Mouse (Mus musculus): ENCODE measurements at regions not wholly inside any gene's neighbourhood (a gene's known extent, or its start where the extent isn't known, plus 50 kb on each side); places are given as distances from the start of the nearest gene placed in this dataset.

DNA sequence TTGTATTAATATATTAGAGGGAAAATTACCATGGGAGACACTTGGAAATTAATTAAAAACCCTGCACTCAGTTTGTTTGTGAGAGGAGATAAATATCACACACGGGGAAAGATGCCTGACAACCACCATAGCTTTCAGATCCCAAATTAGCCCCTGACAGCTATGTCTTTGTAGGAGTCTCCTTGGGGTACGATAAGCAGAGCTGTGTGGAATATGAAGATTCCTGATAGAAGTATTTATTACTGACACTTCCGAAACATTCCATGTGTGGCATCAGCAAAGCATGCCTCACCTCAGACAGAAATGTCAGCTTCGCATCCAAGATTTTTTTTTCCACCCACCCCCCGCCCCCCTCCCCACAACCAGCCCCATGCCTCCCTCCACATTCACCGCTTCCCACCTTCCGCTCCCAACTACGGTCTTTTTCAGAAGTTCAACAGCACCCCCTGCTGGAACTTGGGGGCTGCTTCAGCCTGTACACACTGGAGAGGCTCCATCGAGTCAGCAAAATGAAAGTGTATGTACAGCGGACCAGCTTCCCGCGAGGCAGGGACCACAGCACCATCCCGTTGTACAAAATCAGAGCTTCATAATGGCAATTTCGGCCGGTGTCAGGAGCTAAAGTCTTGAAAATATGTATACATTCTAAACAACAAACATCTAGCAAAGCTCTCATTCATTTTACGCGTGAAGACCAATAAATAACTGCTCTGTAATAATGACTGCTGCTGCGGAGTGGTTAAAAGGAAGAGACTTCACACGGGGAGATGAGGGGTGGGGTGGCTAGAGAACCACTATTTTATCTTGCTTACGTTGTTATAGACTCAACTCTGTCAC is 66.7 kb downstream of the Rwdd3 start:
- peak; percentile 84 for DNase-seq (ENCODE audit: low read depth, low spot score)

GRCm38 (mm10) chr3:121102871-121103270 is 68.6 kb downstream of the Rwdd3 start:
- DNase-seq (ENCODE audit: low read depth, low spot score) = no peak

DNA sequence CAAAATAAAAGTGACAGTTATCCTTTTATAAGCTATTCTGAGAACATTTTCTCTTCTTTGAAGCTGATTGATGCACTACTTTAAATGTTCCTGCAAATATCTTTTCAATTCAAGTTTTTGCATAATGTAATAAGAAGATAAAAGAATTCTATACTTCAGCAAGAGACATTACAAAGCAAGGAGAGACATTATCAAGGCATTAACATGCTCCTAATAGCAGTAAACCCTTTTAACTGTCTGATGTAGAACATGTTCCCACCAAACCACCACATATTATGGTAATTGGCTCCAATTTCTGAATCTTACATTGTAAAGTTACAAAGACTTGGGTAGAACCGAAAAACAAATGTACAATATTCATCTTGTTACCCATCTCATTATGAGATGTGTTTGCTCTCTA is 69.4 kb downstream of the Rwdd3 start:
- no peak for DNase-seq (ENCODE audit: low read depth, low spot score)

DNA sequence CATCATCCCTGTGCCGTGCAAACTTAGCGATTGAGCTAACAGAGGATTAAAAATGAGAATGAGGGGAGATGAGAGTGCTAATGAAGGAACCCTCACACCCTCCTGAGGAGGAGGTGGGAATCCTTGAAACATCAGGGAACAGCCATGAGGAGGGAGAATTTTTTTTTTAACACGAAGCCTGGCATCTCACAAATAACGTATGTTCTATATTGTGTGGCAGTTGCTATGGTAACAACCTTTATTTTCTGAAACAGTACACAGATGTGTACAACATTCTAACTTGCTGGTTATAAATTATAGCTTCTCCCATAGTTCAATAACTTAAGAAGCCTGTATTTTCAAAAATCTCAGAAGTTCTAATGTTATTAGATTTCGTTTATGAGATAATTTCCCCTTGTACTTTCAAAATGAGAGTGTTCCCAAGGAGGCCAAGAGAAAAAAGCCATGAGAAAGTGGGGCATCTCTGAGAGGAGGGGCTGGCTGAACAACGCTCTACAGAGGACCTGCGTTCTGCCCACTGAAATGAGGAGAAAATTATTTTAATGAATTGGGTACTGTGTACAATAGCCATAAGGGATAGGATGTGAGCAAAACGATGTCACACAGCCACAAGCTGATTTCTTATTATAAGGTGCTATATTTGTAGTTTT is 71.2 kb downstream of the Rwdd3 start:
- no peak for DNase-seq (ENCODE audit: low read depth, low spot score)

- no peak for DNase-seq (ENCODE audit: low read depth, low spot score)
Measured at GRCm38 (mm10) chr3:121093509-121093908, 78.0 kb downstream of the Rwdd3 start.

- DNase-seq (ENCODE audit: low read depth, low spot score) = no peak
Measured at GRCm38 (mm10) chr3:121088724-121089123, 82.8 kb downstream of the Rwdd3 start.

- no peak for DNase-seq (ENCODE audit: low read depth, low spot score)
Measured at GRCm38 (mm10) chr3:121068676-121069075, 102.8 kb downstream of the Rwdd3 start.

GRCm38 (mm10) chr3:121035904-121036549 is 135.5 kb downstream of the Rwdd3 start:
- no peak for DNase-seq (ENCODE audit: low read depth, low spot score)

- DNase-seq (ENCODE audit: low read depth, low spot score) = no peak
Measured at GRCm38 (mm10) chr3:121025546-121026157, 145.8 kb downstream of the Rwdd3 start.

DNA sequence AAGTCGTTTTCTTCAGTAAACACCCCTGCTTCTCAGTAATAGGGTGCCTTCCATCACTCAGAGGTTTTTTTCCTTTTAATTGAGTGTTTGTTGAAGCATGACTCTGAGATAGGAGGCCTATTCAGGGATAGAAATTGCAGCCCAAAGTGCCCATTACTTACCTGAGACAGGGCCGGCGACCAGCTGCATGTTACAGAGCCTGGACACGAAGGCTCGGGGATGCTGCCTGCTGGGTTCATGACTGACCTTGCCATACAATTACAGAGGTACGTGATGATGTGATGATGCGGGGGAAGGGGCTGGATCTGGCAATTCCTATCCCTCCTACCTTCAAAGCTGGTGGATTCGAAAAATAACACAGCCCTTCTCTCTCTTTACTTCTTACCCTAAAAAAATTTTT is 146.7 kb downstream of the Rwdd3 start:
- DNase-seq (ENCODE audit: low read depth, low spot score) = no peak

- no peak for DNase-seq (ENCODE audit: low read depth, low spot score)
Measured at GRCm38 (mm10) chr3:121021126-121021848, 150.2 kb downstream of the Rwdd3 start.

- DNase-seq (ENCODE audit: low read depth, low spot score) = peak; percentile 64
Measured at GRCm38 (mm10) chr3:121009223-121009622, 162.3 kb downstream of the Rwdd3 start.

GRCm38 (mm10) chr3:120983556-120984270 is 187.8 kb downstream of the Rwdd3 start:
- DNase-seq (ENCODE audit: low read depth, low spot score) = peak; percentile 82

GRCm38 (mm10) chr3:120982795-120983555 is 188.5 kb downstream of the Rwdd3 start:
- DNase-seq (ENCODE audit: low read depth, low spot score) = peak; percentile 14

DNA sequence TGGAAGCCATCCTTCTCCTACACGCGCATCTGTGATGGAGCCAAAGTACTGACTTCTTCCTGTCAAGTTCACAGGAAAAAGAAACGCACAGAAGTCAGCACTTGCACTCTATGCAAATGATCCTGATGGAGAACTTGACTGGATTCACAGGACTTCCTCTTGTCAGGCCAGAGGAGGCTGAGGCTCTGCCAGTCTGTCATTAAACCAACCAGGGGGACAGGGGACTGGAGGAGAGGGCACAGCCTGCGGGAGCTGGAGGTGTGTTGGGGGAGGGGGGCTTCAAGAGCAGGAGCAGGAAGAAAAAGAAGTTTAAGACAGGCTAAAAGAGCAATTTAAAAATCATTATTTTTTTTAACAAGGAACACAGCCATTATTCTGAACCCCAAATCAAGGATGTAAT is 189.3 kb downstream of the Rwdd3 start:
- DNase-seq (ENCODE audit: low read depth, low spot score) = no peak

- no peak for DNase-seq (ENCODE audit: low read depth, low spot score)
Measured at GRCm38 (mm10) chr3:120970746-120971466, 200.6 kb downstream of the Rwdd3 start.

- no peak for DNase-seq (ENCODE audit: low read depth, low spot score)
Measured at GRCm38 (mm10) chr3:120946906-120947305, 224.6 kb downstream of the Rwdd3 start.

- no peak for DNase-seq (ENCODE audit: low read depth, low spot score)
Measured at GRCm38 (mm10) chr3:120934401-120934800, 237.1 kb downstream of the Rwdd3 start.

DNA sequence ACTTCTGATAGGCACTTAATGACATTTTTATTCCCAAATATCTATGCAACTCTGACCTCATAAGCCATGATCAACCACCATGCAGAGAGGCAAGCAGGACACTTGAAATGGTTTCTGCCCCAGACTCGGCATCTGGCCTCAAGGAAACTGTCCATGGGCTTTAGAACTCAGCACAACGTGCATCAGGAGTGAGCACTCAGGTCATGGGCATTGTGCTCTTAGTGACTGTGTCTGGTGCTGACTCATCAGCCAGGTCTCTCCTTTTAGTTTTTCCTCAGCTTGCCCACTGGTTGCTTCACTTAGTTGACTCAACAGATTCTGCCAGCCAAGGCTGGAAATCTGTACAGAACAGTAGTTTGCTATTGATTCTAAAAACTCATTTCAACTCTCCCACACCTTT is 251.1 kb downstream of the Rwdd3 start:
- DNase-seq (ENCODE audit: low read depth, low spot score) = no peak

All from brain, embryonic 18.5 days (tissue).